Mouse (Mus musculus) monocyte, adult 5-6 weeks (primary cell): ENCODE results near the gene Ptges2. TPM values are rescaled to one million over a fixed set of nuclear protein-coding genes. Genes with fewer than 3 reads are reported as not detected.

Experiments
- ATAC-seq: fragments of 153-309, 156-312 bp; replicated peaks from 2 replicates; pipeline ENCODE4 v1.8.0; 2017; ENCODE audit warnings: mild to moderate bottlenecking; ENCODE audit not compliant: low TSS enrichment, insufficient number of reproducible peaks, severe bottlenecking, poor library complexity, low FRiP score
- total RNA-seq: library from RNA; stranded (forward); fragments of 200-1000, 200-491, 200-594 nt; gene quantifications from 3 replicates; pipeline ENCODE4 v1.2.3, GENCODE M21; 2017

Ptges2 gene
- total RNA-seq, 1 experiment from 2014 or later = 2.2 TPM

GRCm38 (mm10) chr2:32429215-32429891 is 33.7 kb downstream of the Ptges2 start:
- ATAC-seq = no peak

GRCm38 (mm10) chr2:32430701-32431676 is 35.3 kb downstream of the Ptges2 start:
- ATAC-seq = no peak

DNA sequence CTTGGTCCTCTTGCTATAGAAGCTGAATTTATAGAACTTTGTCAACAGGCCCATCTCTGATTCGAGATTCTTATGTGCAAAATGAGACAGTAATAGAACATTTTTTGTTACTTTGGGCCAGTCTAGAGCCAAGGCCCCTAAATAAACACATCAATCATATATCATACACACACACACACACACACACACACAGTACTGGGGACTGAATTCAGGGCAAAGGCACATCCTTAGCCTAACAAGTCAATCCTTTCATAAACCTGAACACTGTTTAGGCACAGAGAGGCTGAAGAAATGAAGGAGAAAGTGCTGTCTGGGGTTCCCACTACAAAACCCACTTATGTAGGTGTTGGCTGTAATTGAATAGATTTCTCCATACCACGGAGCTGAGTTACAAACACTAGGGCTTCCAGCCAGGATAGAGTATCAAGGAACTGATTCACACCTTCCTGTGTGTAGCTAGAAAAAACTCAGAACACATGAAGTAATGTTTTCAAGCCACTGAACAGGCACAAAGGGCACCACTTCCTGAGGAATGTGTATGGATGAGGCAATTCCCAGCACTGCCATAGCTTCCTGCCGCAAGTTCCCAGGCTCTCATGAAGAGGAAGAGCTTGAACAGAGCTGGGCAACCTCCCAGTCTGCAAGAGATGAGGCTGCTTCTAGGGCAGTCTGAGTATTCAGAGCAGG is 41.1 kb downstream of the Ptges2 start:
- ATAC-seq = no peak

DNA sequence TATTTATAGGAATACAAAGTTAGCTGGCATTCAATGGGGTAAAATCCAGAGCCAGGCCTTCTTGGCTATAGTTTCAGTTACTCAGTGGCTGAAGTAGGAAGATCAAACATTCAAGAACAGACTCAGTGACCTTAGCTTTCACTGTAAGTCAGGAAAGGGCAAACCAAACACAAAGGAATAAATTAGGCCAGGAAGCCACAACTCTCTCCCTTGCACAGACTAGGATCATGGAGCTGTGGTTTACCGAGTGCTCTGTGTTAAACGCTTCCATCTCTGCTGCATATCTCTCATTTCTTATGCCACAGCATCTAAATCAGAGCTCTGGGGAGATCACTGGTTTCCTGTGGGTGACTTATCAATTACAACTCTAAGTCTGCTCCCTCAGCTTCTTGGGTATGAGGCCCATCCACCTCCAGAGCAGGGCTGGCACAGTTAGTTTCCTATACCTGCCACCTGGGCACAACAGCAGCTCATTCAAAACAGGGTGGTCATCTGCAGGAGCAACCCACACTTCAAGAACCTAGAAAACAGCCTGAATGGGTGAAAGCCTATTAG is 42.0 kb downstream of the Ptges2 start:
- no peak for ATAC-seq

- no peak for ATAC-seq
Measured at GRCm38 (mm10) chr2:32438733-32439132, 43.0 kb downstream of the Ptges2 start.

DNA sequence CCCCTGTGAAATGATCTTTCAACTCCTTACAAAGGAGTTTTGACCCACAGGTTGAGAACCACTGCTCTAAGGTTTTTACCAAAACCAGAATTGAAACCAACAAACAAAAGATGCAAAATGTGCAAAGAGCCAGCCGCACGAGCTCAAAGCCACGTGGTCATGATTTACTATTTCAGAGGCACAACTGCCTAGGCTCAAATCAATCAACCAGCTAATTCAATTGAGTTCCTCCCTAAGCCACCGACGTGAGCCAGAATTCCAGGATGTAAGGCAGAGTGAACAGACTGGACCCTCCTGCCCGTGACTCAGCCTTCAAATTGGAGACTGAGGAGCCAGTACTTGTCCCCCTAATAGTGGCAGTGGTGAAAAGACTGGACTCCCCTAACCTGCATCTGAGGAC is 43.5 kb downstream of the Ptges2 start:
- ATAC-seq = no peak

DNA sequence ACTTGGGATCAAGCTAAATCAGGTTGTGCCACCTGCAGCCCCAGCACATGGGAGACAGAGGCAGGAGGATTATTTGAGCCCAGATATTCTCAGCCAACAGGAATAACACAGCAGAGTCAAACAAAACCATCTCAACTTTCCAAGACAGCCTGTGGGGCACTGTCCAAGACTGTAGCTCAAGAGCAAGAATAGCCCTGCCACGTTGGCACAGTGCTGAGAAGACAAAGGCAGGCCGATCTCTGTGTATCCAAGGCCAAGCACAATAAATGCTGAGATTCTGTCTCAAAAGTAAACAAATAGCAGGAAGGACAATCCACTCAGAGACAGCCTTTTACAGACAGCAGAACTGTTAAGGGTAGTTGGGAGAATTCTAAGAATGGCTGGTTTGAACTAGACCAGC is 44.5 kb downstream of the Ptges2 start:
- ATAC-seq = no peak

DNA sequence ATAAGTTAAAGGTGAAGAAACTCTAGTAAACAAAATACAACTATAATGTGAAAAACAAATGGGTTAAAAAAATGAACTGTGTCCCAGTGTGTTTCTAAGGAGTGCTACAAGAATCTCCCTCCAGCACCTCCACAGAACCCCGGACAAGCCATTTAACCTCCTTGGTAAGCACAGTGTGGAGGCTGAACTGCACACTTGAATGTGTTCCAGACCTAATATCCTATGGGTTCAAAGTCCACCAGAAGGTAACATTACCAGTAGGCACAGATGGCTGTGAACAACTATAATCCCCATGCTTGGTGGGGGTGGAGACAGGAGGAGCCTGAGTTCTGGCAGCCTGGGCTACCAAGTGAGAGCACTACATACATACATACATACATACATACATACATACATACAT is 44.9 kb downstream of the Ptges2 start:
- no peak for ATAC-seq

GRCm38 (mm10) chr2:32441550-32441949 is 45.9 kb downstream of the Ptges2 start:
- ATAC-seq = no peak

- no peak for ATAC-seq
Measured at GRCm38 (mm10) chr2:32445535-32445934, 49.8 kb downstream of the Ptges2 start.

DNA sequence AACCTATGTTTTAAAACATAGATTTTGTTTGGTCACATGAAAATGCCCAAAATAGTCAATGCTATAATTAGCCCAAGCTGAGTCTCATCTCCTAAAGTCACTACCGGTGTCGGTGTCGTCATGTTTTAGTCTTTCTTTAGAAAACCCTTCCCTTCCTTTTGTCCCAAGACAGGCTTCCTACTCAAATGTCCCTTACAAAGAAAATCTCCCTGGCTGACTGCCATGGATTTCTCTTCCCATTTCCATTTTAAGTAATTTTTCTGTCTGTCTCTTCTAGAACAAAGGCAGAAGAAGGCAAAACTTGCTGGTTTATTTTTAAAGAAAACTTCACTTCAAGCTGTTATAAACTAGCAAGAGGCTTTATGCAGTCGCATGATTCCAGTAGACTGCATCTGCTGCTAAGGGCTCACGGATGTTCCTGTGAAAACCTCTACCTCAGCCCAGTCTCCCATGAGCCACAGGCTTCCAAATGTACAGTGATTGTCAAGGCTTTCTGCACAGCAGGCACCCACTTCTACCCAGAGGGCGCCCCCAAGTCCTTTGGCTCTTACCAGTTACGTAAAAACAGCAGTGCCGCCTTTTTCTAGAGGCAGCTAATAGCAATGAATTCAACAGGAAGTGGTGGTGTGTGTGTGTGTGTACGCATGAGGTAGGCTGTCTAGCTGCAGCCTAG is 51.7 kb downstream of the Ptges2 start:
- no peak for ATAC-seq

DNA sequence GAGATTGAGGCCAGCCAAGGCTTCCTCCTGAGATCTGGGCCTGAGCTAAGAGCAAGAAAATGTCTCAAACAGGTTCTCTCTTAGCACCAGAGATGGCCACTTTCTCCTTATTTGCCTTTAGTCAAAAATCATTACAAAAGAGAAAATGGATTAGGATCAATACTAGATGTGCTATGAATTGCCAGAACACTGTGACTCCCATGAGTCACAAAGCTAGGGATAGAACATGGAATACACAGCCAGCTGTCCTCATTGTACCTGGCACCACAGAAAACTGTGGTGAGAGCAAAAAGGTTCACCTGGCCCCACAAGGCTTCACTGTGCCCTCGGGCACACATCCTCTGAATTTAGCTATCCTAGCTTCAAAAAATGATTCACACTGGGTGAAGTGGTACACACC is 52.8 kb downstream of the Ptges2 start:
- ATAC-seq = no peak

DNA sequence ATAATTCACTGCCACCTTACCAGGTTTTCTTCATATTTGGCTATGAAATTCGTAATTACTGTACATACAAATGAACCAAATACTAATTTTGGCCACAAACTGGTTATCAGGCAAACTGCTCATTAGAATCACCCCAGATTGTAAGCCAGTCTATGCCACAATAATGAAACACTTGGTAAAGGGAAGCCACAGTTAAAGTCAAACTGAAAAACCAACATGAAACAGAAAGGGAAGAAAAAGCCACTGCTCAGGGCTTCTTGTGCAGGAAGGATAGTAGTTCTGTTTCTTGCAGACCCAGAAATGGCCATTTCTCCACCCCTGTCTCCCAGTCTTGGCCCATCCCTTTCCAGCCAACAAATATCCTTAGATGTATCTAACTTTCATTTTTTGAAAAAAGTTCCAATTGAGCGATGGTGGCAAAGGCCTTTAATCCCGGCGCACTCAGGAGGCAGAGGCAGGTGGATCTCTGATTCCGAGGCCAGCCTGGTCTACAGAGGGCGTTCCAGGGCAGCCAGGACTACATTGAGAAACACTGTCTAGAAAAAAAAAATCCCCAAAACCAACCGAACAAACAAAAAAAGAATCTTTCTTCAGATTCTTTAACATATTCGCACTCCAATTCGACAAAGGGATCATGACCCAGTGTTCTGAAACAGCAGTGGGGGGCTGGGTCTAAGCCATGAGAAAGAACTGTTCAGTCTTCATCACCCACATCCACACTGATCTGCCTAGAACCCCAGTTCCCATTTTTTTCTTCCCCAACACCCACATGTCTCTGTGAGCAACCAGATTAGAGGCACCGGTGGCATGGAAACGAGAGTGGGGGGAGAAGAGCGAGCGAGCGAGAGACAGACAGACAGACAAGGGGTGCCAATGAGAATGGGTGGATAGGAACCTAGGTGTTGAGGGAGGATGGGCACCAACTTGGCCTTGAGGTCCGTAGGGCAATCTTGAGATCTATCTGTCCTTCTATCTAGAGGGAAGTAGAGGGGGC is 54.4 kb downstream of the Ptges2 start, which contains the start of gene Naif1:
Gene Naif1, plus strand, starts transcription at position 697 of the 994 bp plus-strand sequence.
- no peak for ATAC-seq

GRCm38 (mm10) chr2:32450881-32451844 is 55.5 kb downstream of the Ptges2 start, which contains the start of gene Slc25a25:
Gene Slc25a25 (minus strand): TSS chr2:32451445.
- peak; percentile 78 for ATAC-seq

- peak; percentile 89 for ATAC-seq
Measured at GRCm38 (mm10) chr2:32451870-32452372, 56.2 kb downstream of the Ptges2 start.

DNA sequence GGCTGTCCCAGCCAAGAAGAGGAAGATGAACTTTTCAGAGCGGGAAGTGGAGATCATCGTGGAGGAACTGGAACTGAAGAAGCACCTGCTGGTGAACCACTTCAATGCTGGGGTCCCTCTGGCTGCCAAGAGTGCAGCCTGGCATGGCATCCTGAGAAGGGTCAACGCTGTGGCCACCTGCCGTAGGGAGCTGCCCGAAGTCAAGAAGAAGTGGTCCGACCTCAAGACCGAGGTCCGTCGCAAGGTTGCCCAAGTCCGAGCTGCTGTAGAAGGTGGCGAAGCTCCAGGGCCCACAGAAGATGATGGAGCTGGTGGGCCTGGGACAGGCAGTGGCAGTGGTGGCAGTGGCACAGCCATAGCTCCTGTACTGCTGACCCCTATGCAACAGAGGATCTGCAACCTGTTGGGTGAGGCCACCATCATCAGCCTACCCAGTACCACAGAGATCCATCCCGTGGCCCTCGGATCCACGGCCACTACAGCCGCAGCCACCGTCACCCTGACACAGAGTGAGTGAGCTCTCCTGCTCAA is 56.8 kb downstream of the Ptges2 start:
- peak; percentile 41 for ATAC-seq
